Mouse (Mus musculus) hindbrain, embryonic 13.5 days (tissue): ENCODE data around the gene Csnk1g2. TPM values are rescaled to one million over a fixed set of nuclear protein-coding genes. Genes with fewer than 3 reads are reported as not detected.
A peak's percentile ranks its signal among the peaks of the same experiment; 100 is the strongest.

Experiments used
- ATAC-seq: fragments of 200-750 bp; cut with Nextera tagmentation; 2 replicates; pipeline ENCODE4 v1.8.0; 2017; ENCODE audit warnings: moderate TSS enrichment; ENCODE audit not compliant: low FRiP score
- H3K27ac ChIP-seq: fragments of 300-500 bp; sonication (generic); 2 replicates; pipeline ENCODE4 v1.5.1; 2015; ENCODE audit warnings: inconsistent platforms, mild to moderate bottlenecking, moderate library complexity
- H3K27me3 ChIP-seq: fragments of 300-500 bp; sonication (generic); 2 replicates; pipeline ENCODE4 v1.6.1; 2015; ENCODE audit warnings: mild to moderate bottlenecking, inconsistent platforms
- H3K36me3 ChIP-seq: fragments of 300-500 bp; sonication (generic); 2 replicates; pipeline ENCODE4 v1.6.1; 2015; ENCODE audit warnings: mild to moderate bottlenecking, inconsistent platforms
- H3K4me1 ChIP-seq: fragments of 300-500 bp; sonication (generic); replicated peaks from 2 replicates; pipeline ENCODE4 v1.6.1; 2015; ENCODE audit warnings: inconsistent platforms
- H3K4me2 ChIP-seq: fragments of 300-500 bp; sonication (generic); 2 replicates; pipeline ENCODE4 v1.6.1; 2015; ENCODE audit warnings: inconsistent platforms, mild to moderate bottlenecking, moderate library complexity
- H3K4me3 ChIP-seq: fragments of 300-500 bp; sonication (generic); 2 replicates; pipeline ENCODE4 v1.5.1; 2015; ENCODE audit warnings: mild to moderate bottlenecking, inconsistent platforms
- H3K9ac ChIP-seq: fragments of 300-500 bp; sonication (generic); 2 replicates; pipeline ENCODE4 v1.6.1; 2015; ENCODE audit warnings: mild to moderate bottlenecking, inconsistent platforms
- H3K9me3 ChIP-seq: fragments of 300-500 bp; sonication (generic); 2 replicates; pipeline ENCODE4 v1.6.1; 2016; ENCODE audit warnings: inconsistent platforms
- WGBS: fragments of 180-500 bp; shearing (Covaris S2); methylation state at CpG from one replicate; pipeline ENCODE4 v1.1.7; 2015; 5-methylcytosine and 5-hydroxymethylcytosine counted together
- polyA plus RNA-seq: library from polyadenylated mRNA; unstranded; fragments of >200 nt; fragmentation: Nextera tagmentation; extraction: Ambion mirVana; gene quantifications from 2 replicates; pipeline ENCODE4 v1.2.1, GENCODE M21; 2015

The Csnk1g2 gene
- polyA plus RNA-seq, 1 experiment from 2014 or later = 102 TPM

GRCm38 (mm10) chr10:80663485-80664196, 41.0 kb downstream of the Csnk1g2 start:
- Histone ChIP-seq H3K4me1 (peaks cover 31% of the 10 kb centered on the region), H3K36me3 (peaks cover 34% of the 10 kb centered on the region), H3K9ac (no peak overlapping the region), H3K9me3 (no peaks in the 10 kb centered on the region), H3K27me3 (no peaks in the 10 kb centered on the region), H3K4me3 (no peak overlapping the region), H3K27ac (no peak overlapping the region; the same call in 1 of the 2 replicates), H3K4me2 (no peak overlapping the region)
- no peak for ATAC-seq
- 64% methylated on average over 5 of the region's 5 CpGs for WGBS

- H3K4me2 ChIP-seq = peak overlapping the region; percentile 10; the same call in 1 of the 2 replicates
- H3K4me3 ChIP-seq = no peak overlapping the region
- no peaks in the 10 kb centered on the region for H3K27me3 ChIP-seq
- peak overlapping the region; percentile 55; the same call in 1 of the 2 replicates for H3K27ac ChIP-seq
- 54% methylated on average over 16 of the region's 16 CpGs for WGBS
- H3K36me3 ChIP-seq = peaks cover 42% of the 10 kb centered on the region
- H3K4me1 ChIP-seq = peaks cover 34% of the 10 kb centered on the region
- no peak overlapping the region for H3K9ac ChIP-seq
- no peaks in the 10 kb centered on the region for H3K9me3 ChIP-seq
- no peak for ATAC-seq
Observed at GRCm38 (mm10) chr10:80664197-80665015, 41.8 kb downstream of the Csnk1g2 start.

- Histone ChIP-seq H3K9ac (no peak overlapping the region), H3K4me3 (no peak overlapping the region), H3K9me3 (no peaks in the 10 kb centered on the region), H3K27me3 (no peaks in the 10 kb centered on the region), H3K27ac (0 out of 2 replicates have a peak overlapping the region, but pooled peaks have one; percentile 55), H3K4me2 (peak overlapping the region; percentile 10; the same call in 1 of the 2 replicates), H3K36me3 (peaks cover 48% of the 10 kb centered on the region), H3K4me1 (peaks cover 34% of the 10 kb centered on the region)
- ATAC-seq = no peak
- 24% methylated on average over 10 of the region's 10 CpGs for WGBS
Observed at GRCm38 (mm10) chr10:80665016-80665380, 42.4 kb downstream of the Csnk1g2 start.

- H3K27me3 ChIP-seq = no peaks in the 10 kb centered on the region
- 64% methylated on average over 4 of the region's 4 CpGs for WGBS
- H3K4me1 ChIP-seq = peaks cover 38% of the 10 kb centered on the region
- no peak for ATAC-seq
- H3K9me3 ChIP-seq = no peaks in the 10 kb centered on the region
- H3K9ac ChIP-seq = no peak overlapping the region
- no peak overlapping the region for H3K27ac ChIP-seq
- H3K4me3 ChIP-seq = no peak overlapping the region
- no peak overlapping the region for H3K4me2 ChIP-seq
- peaks cover 52% of the 10 kb centered on the region for H3K36me3 ChIP-seq
Observed at GRCm38 (mm10) chr10:80665459-80665858, 42.8 kb downstream of the Csnk1g2 start.

DNA sequence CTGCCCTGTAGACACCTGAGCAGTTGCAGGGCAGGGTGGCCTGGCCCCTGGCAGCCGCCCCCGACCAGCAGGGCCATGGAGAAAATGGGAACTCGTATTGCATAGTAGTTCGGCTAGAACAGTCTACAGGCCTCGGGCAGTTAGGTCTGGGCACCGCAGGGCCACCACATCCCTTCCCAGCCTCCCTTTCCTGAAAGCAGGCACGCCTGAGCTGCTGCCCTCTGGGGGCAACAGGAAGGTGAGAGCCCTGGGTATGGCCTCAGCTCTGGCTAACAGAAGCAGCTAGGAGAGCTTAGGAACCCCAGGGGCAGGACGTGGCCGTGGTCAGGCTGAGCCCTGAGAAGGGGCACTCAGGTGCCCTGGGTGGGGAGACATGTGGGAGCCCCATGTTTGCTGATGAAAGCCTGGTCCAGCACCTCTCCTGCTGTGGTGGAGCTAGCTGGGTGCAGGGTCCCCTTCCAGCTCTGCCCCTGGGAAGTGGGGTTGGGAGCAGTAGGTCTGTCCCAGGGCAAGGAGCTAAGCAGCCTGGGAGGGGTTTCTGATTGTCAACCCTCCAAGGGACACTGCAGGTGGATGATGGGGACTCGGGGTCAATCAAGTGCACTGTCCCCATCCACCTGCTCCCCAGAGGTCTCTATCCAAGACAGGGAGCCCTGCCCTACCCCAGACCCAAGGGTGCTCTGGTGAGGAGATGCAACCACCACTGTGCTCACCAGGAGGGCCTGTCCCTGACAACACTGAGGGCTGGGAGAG, 43.5 kb downstream of the Csnk1g2 start:
- Histone ChIP-seq H3K9me3 (no peaks in the 10 kb centered on the region), H3K9ac (peak overlapping the region; percentile 35; the same call in 1 of the 2 replicates), H3K4me3 (no peak overlapping the region), H3K27ac (no peak overlapping the region), H3K36me3 (peaks cover 59% of the 10 kb centered on the region), H3K4me2 (no peak overlapping the region), H3K27me3 (no peaks in the 10 kb centered on the region), H3K4me1 (peaks cover 42% of the 10 kb centered on the region)
- WGBS = 77% methylated on average over 10 of the region's 10 CpGs
- no peak for ATAC-seq

DNA sequence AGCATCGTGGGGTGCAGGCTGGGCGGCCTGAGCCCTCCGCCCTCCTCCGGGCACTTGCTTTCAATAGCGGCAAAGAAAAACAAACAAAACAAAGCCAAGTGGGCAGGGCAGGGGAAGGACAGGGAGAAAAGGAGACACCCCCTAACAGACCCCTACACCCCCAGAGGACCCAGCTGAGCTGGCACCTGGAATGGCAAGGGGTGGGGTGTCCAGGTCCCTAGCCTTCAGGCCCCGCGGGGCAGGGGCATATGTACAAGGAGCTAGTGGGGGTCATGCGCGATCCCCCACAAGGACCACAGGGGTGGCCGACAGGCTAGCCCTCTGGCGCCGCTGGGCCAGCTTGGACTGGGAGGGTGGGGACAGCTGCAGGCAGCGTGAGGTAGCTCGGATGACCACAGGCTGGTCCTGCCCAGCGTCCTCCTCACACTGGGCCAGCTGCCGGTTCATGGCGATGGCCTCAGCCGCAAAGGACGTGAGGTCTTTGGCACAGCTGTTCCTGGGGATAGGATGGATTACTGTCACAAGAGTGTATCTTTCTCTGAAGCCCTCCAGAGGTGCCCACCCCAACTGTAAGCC, 44.3 kb downstream of the Csnk1g2 start:
- H3K4me3 ChIP-seq = no peak overlapping the region
- H3K4me2 ChIP-seq = no peak overlapping the region
- H3K4me1 ChIP-seq = peaks cover 50% of the 10 kb centered on the region
- no peaks in the 10 kb centered on the region for H3K27me3 ChIP-seq
- no peak for ATAC-seq
- H3K27ac ChIP-seq = no peak overlapping the region
- H3K9me3 ChIP-seq = no peaks in the 10 kb centered on the region
- no peak overlapping the region for H3K9ac ChIP-seq
- H3K36me3 ChIP-seq = peaks cover 67% of the 10 kb centered on the region
- 82% methylated on average over 19 of the region's 19 CpGs for WGBS

DNA sequence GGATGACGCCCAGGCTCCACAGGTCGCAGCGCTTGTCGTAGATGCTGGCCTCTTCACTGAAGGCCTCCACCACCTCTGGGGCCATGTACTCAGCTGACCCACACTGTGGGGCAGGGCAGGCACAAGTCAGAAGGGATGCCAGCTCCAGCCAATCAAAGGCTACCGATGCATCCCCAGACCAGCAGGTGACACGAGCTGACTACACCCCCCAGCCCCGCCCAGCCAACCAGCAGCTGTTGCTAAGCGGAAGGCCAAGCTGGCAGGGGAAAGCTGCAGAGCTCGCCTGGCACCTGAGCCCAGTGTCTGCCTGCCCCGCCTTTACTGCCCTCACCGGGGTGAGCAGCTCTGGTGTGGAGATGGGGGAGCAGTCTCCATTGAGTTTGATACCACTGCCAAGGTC, 46.0 kb downstream of the Csnk1g2 start:
- Histone ChIP-seq H3K27ac (no peak overlapping the region), H3K9ac (no peak overlapping the region), H3K27me3 (no peaks in the 10 kb centered on the region), H3K4me3 (no peak overlapping the region), H3K36me3 (peaks cover 69% of the 10 kb centered on the region), H3K4me1 (peaks cover 61% of the 10 kb centered on the region), H3K9me3 (no peaks in the 10 kb centered on the region), H3K4me2 (no peak overlapping the region)
- WGBS = 80% methylated on average over 11 of the region's 11 CpGs
- ATAC-seq = no peak

- Histone ChIP-seq H3K36me3 (peaks cover 69% of the 10 kb centered on the region), H3K27me3 (no peaks in the 10 kb centered on the region), H3K4me2 (no peak overlapping the region), H3K4me3 (no peak overlapping the region), H3K9me3 (no peaks in the 10 kb centered on the region), H3K27ac (no peak overlapping the region), H3K9ac (no peak overlapping the region), H3K4me1 (peaks cover 62% of the 10 kb centered on the region)
- no peak for ATAC-seq
- 93% methylated on average over 12 of the region's 12 CpGs for WGBS
Observed at GRCm38 (mm10) chr10:80669018-80669417, 46.4 kb downstream of the Csnk1g2 start.

- H3K4me1 ChIP-seq = peaks cover 67% of the 10 kb centered on the region
- no peaks in the 10 kb centered on the region for H3K27me3 ChIP-seq
- peaks cover 69% of the 10 kb centered on the region for H3K36me3 ChIP-seq
- H3K9ac ChIP-seq = peak overlapping the region; percentile 30; the same call in 1 of the 2 replicates
- H3K4me2 ChIP-seq = no peak overlapping the region
- H3K27ac ChIP-seq = no peak overlapping the region
- no peaks in the 10 kb centered on the region for H3K9me3 ChIP-seq
- no peak for ATAC-seq
- WGBS = 97% methylated on average over 7 of the region's 7 CpGs
- no peak overlapping the region for H3K4me3 ChIP-seq
Observed at GRCm38 (mm10) chr10:80669737-80670485, 47.3 kb downstream of the Csnk1g2 start.

DNA sequence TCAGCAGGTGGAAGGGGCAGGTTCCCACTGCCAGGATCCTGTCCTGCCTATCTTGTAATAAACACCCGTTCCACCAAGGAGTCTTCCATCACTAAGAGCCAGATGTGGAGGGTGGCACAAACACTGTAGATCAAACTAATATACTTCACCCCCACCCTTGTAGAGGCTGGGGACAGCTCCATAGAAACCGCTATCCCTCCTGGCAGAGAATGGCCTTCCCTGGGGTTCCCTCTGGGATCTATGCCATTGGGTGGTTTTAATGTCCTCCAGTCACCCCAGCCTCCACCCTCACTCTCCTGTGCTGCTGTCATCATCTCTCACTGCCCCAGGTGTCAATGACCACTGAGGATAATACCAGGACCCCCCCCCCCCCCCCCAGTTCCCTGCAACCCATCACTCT, 47.9 kb downstream of the Csnk1g2 start:
- no peak overlapping the region for H3K4me2 ChIP-seq
- H3K36me3 ChIP-seq = peaks cover 66% of the 10 kb centered on the region
- H3K27ac ChIP-seq = no peak overlapping the region
- peak overlapping the region; percentile 30; the same call in 1 of the 2 replicates for H3K9ac ChIP-seq
- peaks cover 65% of the 10 kb centered on the region for H3K4me1 ChIP-seq
- H3K9me3 ChIP-seq = no peaks in the 10 kb centered on the region
- 95% methylated on average over 2 of the region's 2 CpGs for WGBS
- no peak overlapping the region for H3K4me3 ChIP-seq
- ATAC-seq = no peak
- H3K27me3 ChIP-seq = no peaks in the 10 kb centered on the region

DNA sequence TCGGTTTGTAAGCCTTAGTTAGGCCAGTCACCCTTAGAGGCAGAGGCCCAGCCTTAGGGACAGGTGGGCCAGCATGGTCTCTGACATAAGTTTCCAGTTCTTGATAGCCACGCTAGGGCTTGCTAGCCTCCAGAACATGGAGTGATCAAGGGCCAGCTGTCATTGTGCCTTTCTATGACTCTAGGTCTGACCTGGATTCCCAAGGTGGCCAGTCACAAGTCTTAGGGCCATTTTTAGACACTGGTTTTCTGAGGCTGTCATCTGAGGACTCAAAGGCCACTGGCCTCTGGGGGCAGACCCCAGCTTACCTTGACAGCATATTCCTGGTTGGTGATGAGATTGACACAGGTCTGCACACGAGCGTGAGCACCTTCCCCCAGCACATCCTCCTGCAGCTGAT, 48.6 kb downstream of the Csnk1g2 start:
- Histone ChIP-seq H3K4me1 (peaks cover 58% of the 10 kb centered on the region), H3K36me3 (peaks cover 59% of the 10 kb centered on the region)

More for the DNA sequence above, 48.6 kb downstream of the Csnk1g2 start:
- whole genome bisulfite sequencing = over 99% methylated on average over 4 of the region's 4 CpGs
- Histone ChIP-seq H3K27ac (no peak overlapping the region), H3K4me3 (no peak overlapping the region), H3K9me3 (no peaks in the 10 kb centered on the region), H3K9ac (0 out of 2 replicates have a peak overlapping the region, but pooled peaks have one; percentile 99), H3K4me2 (no peak overlapping the region), H3K27me3 (no peaks in the 10 kb centered on the region)
- no peak for ATAC-seq
